Mouse (Mus musculus): Measurements from ENCODE around the gene Fli1. TPM values are rescaled to one million over a fixed set of nuclear protein-coding genes. Genes with fewer than 3 reads are reported as not detected.

Fli1 gene
- total and polyA plus RNA-seq, 3 experiments: 3.4 to 27.0 (median 5.8) TPM

DNA sequence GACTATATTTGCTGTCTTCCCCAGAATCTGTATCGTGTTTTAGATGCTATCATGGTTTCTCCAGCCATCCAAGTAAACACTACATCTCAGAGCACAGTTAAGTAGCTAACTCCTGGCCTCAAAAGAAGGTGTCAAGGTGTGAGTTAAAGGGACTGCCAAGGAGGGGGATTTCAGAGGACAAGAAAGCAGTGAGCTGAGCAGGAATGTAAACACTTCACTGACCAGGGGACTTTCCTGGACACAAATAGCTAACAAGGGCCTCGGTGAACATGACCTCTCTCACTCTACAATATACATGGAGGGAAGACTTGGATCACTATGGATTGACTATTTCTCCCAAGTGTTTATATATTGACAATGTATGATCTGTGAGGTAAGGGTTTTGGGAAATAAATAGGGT is 49.9 kb downstream of the Fli1 start:
- no peaks in the 10 kb centered on the region for H3K36me3 ChIP-seq (replicated peaks)
- peaks cover 7% of the 10 kb centered on the region; the same call in 1 of the 2 replicates for H3K9me3 ChIP-seq (replicated peaks)
- 0 out of 2 replicates have a peak, but pooled peaks cover 6% of the 10 kb centered on the region for H3K4me1 ChIP-seq (ENCODE audit: insufficient read depth, low read depth, low read length)
- ATAC-seq (ENCODE audit: extremely low read depth, insufficient number of reproducible peaks, low FRiP score, poor library complexity, severe bottlenecking) (no peak), DNase-seq (ENCODE audit: low spot score) (no peak)
- TF ChIP-seq GATA1 (IDR thresholded peaks at IDR 0.05; ENCODE audit: borderline replicate concordance, low read length): no peak
- TF ChIP-seq GATA2 (IDR thresholded peaks at IDR 0.05; ENCODE audit: borderline replicate concordance, low read depth, low read length): no peak
- no peak for TF ChIP-seq CTCF (IDR thresholded peaks at IDR 0.05; ENCODE audit: low read depth, low read length)
- TF ChIP-seq TAL1 (conservative IDR thresholded peaks at IDR 0.05; ENCODE audit: low read depth, low read length): no peak
- no peak for TF ChIP-seq POLR2AphosphoS5 (IDR thresholded peaks at IDR 0.05; ENCODE audit: insufficient replicate concordance, low read depth, low read length)
- H3K27me3 ChIP-seq (ENCODE audit: insufficient read depth, low read length): peaks cover 2% of the 10 kb centered on the region
- no peak overlapping the region for H3K4me3 ChIP-seq (ENCODE audit: low read depth, low read length)

DNA sequence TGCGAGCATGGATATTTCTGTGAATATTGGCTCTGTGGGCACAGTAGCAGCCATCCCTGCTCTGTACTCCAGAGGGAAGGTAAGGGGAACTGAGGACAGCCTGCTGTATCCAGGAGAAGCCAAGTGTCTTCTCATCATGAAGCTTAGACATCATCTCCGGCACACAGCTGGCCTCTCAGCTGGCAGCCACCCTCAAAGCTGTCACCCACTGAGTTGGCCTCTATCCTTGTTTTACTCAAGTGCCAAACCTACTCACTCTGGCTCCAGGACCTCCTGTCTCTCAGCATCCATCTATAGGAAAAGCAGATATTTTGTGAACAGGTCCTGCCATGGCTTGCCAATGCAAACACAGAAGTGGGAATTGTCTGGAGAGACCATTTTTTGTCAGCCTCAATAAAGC is 51.2 kb downstream of the Fli1 start:
- peaks cover 2% of the 10 kb centered on the region for H3K27me3 ChIP-seq (ENCODE audit: insufficient read depth, low read length)
- H3K4me1 ChIP-seq (ENCODE audit: insufficient read depth, low read depth, low read length): 0 out of 2 replicates have a peak, but pooled peaks cover 6% of the 10 kb centered on the region
- no peaks in the 10 kb centered on the region for H3K36me3 ChIP-seq (replicated peaks)
- no peak for DNase-seq (ENCODE audit: low spot score)
- peaks cover 7% of the 10 kb centered on the region; the same call in 1 of the 2 replicates for H3K9me3 ChIP-seq (replicated peaks)
- TF ChIP-seq GATA1 (IDR thresholded peaks at IDR 0.05; ENCODE audit: borderline replicate concordance, low read length) (no peak), TAL1 (conservative IDR thresholded peaks at IDR 0.05; ENCODE audit: low read depth, low read length) (no peak), POLR2AphosphoS5 (IDR thresholded peaks at IDR 0.05; ENCODE audit: insufficient replicate concordance, low read depth, low read length) (no peak), GATA2 (IDR thresholded peaks at IDR 0.05; ENCODE audit: borderline replicate concordance, low read depth, low read length) (no peak), CTCF (IDR thresholded peaks at IDR 0.05; ENCODE audit: low read depth, low read length) (no peak)
- H3K4me3 ChIP-seq (ENCODE audit: low read depth, low read length): no peak overlapping the region
- ATAC-seq (ENCODE audit: extremely low read depth, insufficient number of reproducible peaks, low FRiP score, poor library complexity, severe bottlenecking): no peak

DNA sequence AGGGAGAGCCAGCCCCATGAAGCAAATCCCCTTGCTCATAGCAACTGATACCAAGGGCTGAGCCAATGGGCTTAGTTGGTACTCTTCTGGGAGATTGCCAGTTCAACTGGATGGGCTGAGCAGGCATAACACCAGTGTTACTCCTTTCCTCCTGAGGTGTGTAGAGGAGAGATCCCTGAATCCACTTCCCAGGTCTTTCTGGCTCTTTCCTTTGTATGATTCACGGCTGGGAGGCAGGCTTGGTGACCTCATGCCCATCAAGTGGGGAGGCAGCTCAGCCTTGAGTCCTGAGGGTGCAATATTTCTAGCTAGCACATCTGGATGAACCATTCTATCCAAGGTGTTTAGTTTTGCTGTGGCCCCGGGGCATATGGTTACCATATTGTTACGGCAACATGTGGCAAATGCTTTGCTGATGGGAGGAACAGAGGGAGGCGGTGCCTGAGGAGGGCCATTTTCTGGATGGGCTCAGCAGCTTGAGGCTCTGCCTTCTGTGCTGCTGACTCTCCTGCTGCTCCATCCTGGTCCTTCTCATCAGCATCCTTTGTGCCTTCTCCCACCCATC is 52.8 kb downstream of the Fli1 start:
- DNase-seq (ENCODE audit: low spot score): no peak
- no peak for TF ChIP-seq CTCF (IDR thresholded peaks at IDR 0.05; ENCODE audit: low read depth, low read length)
- TF ChIP-seq GATA2 (IDR thresholded peaks at IDR 0.05; ENCODE audit: borderline replicate concordance, low read depth, low read length): no peak
- no peak for TF ChIP-seq GATA1 (IDR thresholded peaks at IDR 0.05; ENCODE audit: borderline replicate concordance, low read length)
- no peak for TF ChIP-seq TAL1 (conservative IDR thresholded peaks at IDR 0.05; ENCODE audit: low read depth, low read length)
- no peak for TF ChIP-seq POLR2AphosphoS5 (IDR thresholded peaks at IDR 0.05; ENCODE audit: insufficient replicate concordance, low read depth, low read length)
- no peaks in the 10 kb centered on the region for H3K4me1 ChIP-seq (ENCODE audit: insufficient read depth, low read depth, low read length)

DNA sequence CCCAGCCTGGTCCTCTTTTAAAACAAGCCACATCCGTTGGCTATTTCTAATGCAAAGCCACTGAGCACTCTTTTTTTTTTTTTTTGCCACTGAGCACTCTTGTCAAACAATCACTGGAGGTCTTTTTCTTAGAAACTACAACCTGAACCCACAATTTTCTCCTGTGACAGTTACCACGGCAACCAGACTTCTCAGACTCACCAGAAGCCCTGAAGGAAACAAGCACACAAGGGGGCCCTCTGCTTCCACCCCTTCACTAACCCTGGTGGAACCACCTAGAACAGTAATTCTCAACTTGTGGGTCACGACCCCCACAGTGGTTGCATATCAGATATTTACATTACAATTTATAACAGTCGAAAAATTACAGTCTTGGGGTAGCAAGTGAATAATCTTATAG is 53.3 kb downstream of the Fli1 start:
- no peak for ATAC-seq (ENCODE audit: extremely low read depth, insufficient number of reproducible peaks, low FRiP score, poor library complexity, severe bottlenecking)

More for the DNA sequence above, 52.8 kb downstream of the Fli1 start:
- Histone ChIP-seq H3K27me3 (ENCODE audit: insufficient read depth, low read length) (peaks cover 2% of the 10 kb centered on the region; the same call in 1 of the 2 replicates), H3K36me3 (replicated peaks) (no peaks in the 10 kb centered on the region), H3K9me3 (replicated peaks) (peaks cover 4% of the 10 kb centered on the region; the same call in 1 of the 2 replicates), H3K4me3 (ENCODE audit: low read depth, low read length) (no peak overlapping the region)
- ATAC-seq (ENCODE audit: extremely low read depth, insufficient number of reproducible peaks, low FRiP score, poor library complexity, severe bottlenecking): no peak

DNA sequence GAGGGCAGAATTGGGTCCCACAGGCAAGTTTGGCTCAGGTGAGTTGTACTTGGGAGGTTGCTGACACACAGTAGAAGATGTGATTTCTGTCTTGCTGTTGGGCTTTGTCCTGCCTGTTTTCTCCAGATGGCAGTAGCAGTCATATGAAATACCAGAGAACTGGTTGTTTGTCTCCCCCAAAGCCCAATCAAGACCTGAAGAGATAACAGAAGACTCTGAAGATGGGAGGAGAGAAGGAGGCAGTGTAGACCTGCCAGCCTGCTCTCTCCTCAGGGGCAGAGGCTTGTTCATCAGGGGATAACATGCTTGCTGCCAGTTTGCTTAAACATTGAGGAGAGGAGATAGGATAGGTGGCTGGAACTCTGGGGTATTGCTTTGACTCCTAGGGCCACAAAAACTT is 54.0 kb downstream of the Fli1 start:
- Histone ChIP-seq H3K36me3 (replicated peaks) (no peaks in the 10 kb centered on the region), H3K27me3 (ENCODE audit: insufficient read depth, low read length) (peaks cover 2% of the 10 kb centered on the region; the same call in 1 of the 2 replicates), H3K9me3 (replicated peaks) (peaks cover 4% of the 10 kb centered on the region; the same call in 1 of the 2 replicates), H3K4me3 (ENCODE audit: low read depth, low read length) (no peak overlapping the region), H3K4me1 (ENCODE audit: insufficient read depth, low read depth, low read length) (no peaks in the 10 kb centered on the region)
- TF ChIP-seq GATA1 (IDR thresholded peaks at IDR 0.05; ENCODE audit: borderline replicate concordance, low read length) (no peak), CTCF (IDR thresholded peaks at IDR 0.05; ENCODE audit: low read depth, low read length) (no peak), TAL1 (conservative IDR thresholded peaks at IDR 0.05; ENCODE audit: low read depth, low read length) (no peak), POLR2AphosphoS5 (IDR thresholded peaks at IDR 0.05; ENCODE audit: insufficient replicate concordance, low read depth, low read length) (no peak), GATA2 (IDR thresholded peaks at IDR 0.05; ENCODE audit: borderline replicate concordance, low read depth, low read length) (no peak)
- DNase-seq (ENCODE audit: low spot score): no peak
- ATAC-seq (ENCODE audit: extremely low read depth, insufficient number of reproducible peaks, low FRiP score, poor library complexity, severe bottlenecking): no peak

More for the DNA sequence above, 53.3 kb downstream of the Fli1 start:
- H3K4me3 ChIP-seq (ENCODE audit: low read depth, low read length): no peak overlapping the region
- H3K36me3 ChIP-seq (replicated peaks): no peaks in the 10 kb centered on the region
- H3K27me3 ChIP-seq (ENCODE audit: insufficient read depth, low read length): peaks cover 2% of the 10 kb centered on the region; the same call in 1 of the 2 replicates
- no peak for DNase-seq (ENCODE audit: low spot score)
- H3K9me3 ChIP-seq (replicated peaks): peaks cover 4% of the 10 kb centered on the region; the same call in 1 of the 2 replicates
- H3K4me1 ChIP-seq (ENCODE audit: insufficient read depth, low read depth, low read length): no peaks in the 10 kb centered on the region
- TF ChIP-seq GATA2 (IDR thresholded peaks at IDR 0.05; ENCODE audit: borderline replicate concordance, low read depth, low read length) (no peak), CTCF (IDR thresholded peaks at IDR 0.05; ENCODE audit: low read depth, low read length) (no peak), POLR2AphosphoS5 (IDR thresholded peaks at IDR 0.05; ENCODE audit: insufficient replicate concordance, low read depth, low read length) (no peak)

DNA sequence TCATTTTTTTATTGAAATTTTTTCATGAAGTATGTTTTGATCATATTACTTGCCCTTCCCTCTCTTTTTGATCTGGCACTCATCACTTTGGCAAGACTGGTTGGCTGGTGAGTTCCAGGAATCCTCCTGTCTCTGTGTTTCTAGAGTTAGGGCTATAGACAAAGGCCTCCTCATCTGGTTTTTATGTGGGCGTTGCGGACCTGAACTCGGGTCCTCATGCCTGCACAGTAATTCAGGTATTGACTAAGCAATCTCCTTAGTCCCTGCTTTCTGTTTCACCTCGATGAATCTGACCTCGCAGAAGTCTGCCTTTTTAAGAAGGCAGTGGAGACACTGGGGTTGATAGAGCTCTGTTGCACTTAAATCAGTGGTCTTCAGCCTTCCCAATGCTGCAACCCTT is 54.8 kb downstream of the Fli1 start:
- ATAC-seq (ENCODE audit: extremely low read depth, insufficient number of reproducible peaks, low FRiP score, poor library complexity, severe bottlenecking): no peak
- no peak for DNase-seq (ENCODE audit: low spot score)
- Histone ChIP-seq H3K27me3 (ENCODE audit: insufficient read depth, low read length) (peaks cover 2% of the 10 kb centered on the region; the same call in 1 of the 2 replicates), H3K9me3 (replicated peaks) (peaks cover 4% of the 10 kb centered on the region; the same call in 1 of the 2 replicates), H3K4me3 (ENCODE audit: low read depth, low read length) (no peak overlapping the region), H3K4me1 (ENCODE audit: insufficient read depth, low read depth, low read length) (no peaks in the 10 kb centered on the region), H3K36me3 (replicated peaks) (no peaks in the 10 kb centered on the region)
- no peak for TF ChIP-seq GATA2 (IDR thresholded peaks at IDR 0.05; ENCODE audit: borderline replicate concordance, low read depth, low read length)
- TF ChIP-seq TAL1 (conservative IDR thresholded peaks at IDR 0.05; ENCODE audit: low read depth, low read length): no peak
- TF ChIP-seq GATA1 (IDR thresholded peaks at IDR 0.05; ENCODE audit: borderline replicate concordance, low read length): no peak
- no peak for TF ChIP-seq CTCF (IDR thresholded peaks at IDR 0.05; ENCODE audit: low read depth, low read length)
- no peak for TF ChIP-seq POLR2AphosphoS5 (IDR thresholded peaks at IDR 0.05; ENCODE audit: insufficient replicate concordance, low read depth, low read length)
